Comparison of ENCODE assay signal across 9 mouse cellular contexts in the genomic region with DNA sequence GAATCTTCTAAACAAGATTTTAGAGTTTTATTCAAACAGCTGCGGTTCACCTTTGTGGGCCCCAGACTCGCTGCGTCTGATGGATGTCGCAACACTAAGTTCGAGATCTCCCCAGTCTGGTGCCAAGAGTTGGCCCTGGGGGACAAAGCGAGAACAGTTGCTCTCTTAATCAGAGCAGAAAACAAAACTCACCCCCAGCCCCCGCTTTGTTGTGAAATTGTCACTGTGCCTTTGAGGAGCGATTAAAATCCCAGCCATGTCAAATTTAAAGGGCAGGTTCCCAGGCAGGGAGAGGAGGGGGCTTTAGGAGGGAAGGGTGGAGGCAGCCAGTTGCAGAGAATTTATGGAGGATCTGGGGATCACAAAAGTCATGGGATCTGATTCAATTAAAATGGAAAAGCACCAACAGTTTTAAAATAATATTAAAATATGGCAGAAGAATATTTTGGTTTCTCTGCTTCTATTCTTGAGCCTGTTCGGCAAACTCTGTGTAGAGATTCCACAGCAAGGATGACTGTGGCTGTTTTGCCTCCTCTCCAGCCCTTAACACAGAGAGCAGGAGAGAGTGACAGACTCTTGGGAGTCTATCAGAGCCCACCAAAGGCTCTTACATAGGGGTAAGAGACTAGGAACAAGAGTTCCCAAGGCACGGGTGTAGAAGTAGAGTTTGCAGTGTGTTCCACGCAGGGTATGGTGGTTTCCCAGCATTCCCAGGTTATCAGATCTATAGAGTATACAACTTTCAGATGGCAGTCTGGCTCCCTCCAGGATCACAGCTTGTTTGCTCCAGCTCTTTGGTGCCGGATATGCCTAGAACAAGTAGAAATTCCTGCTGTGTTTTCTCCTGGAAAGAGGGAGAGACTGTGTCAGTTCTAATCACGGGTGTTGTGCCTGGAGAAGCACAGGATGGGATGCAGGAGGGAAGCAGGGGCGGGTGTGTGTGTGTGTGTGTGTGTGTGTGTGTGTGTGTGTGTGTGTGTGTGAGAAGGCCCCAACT.
DNase-seq lines count a peak whose midpoint lies in the region; ATAC-seq and TF ChIP-seq lines count a peak whose summit lies in the region.
"Had no signal": no experiment of that assay in that cellular context is flagged by ENCODE, and none has a peak within 500 bp of the region (broad histone marks: within the 10 kb centered on the region; RNA-seq: fewer than 3 reads in every experiment).

No protein-coding gene starts in this region.

- H3K4me3 ChIP-seq in hindbrain, embryonic 12.5 days = no peak overlapping the region
- H3K4me3 ChIP-seq: liver, embryonic 15.5 days had no signal

- TF ChIP-seq POLR2A in brain, embryonic 14.5 days (IDR thresholded peaks at IDR 0.05; ENCODE audit: borderline replicate concordance, extremely low read depth, insufficient read depth, insufficient read length, poor library complexity, severe bottlenecking) = no peak

- TF ChIP-seq CTCF in brain, embryonic 14.5 days (IDR thresholded peaks at IDR 0.05; ENCODE audit: borderline replicate concordance, extremely low read depth, insufficient read depth, insufficient read length) = no peak

- H3K36me3 ChIP-seq in hindbrain, embryonic 12.5 days = no peaks in the 10 kb centered on the region
- H3K36me3 ChIP-seq: liver, embryonic 15.5 days had no signal

- no peaks in the 10 kb centered on the region for H3K27me3 ChIP-seq in hindbrain, embryonic 12.5 days
- H3K27me3 ChIP-seq: liver, embryonic 15.5 days had no signal

- H3K9ac ChIP-seq in hindbrain, embryonic 12.5 days = no peak overlapping the region
- H3K9ac ChIP-seq: liver, embryonic 15.5 days had no signal

- no peaks in the 10 kb centered on the region for H3K9me3 ChIP-seq in hindbrain, embryonic 12.5 days (replicated peaks)
- H3K9me3 ChIP-seq: liver, embryonic 15.5 days had no signal

- H3K4me1 ChIP-seq in hindbrain, embryonic 12.5 days = peaks cover 6% of the 10 kb centered on the region
- H3K4me1 ChIP-seq: liver, embryonic 15.5 days had no signal

- 46% methylated on average over 14 of the region's 14 CpGs for WGBS in hindbrain, embryonic 12.5 days

- peak; percentile 72 for ATAC-seq in hindbrain, embryonic 12.5 days (ENCODE audit: low FRiP score)

- H3K27ac ChIP-seq in hindbrain, embryonic 12.5 days = no peak overlapping the region
- H3K27ac ChIP-seq: liver, embryonic 15.5 days had no signal

- DNase-seq in embryo, embryonic 11 days = peak; percentile 27
- no peak for DNase-seq in embryo, embryonic 9.5 days (ENCODE audit: extremely low spot score)
- peak; percentile 78 for DNase-seq in brain, embryonic 14.5 days (ENCODE audit: low read depth)
- peak; percentile 26 for DNase-seq in lung, postnatal 14 days
- no peak for DNase-seq in spleen, postnatal 10 days (ENCODE audit: low spot score in 2 of 2)
- DNase-seq in cerebellum, postnatal 14 days = no peak
- DNase-seq in urinary bladder, adult 2 months (ENCODE audit: low spot score) = no peak

- no peak overlapping the region for H3K4me2 ChIP-seq in hindbrain, embryonic 12.5 days (replicated peaks)
- H3K4me2 ChIP-seq: liver, embryonic 15.5 days had no signal

Comparison
In these comparisons a context has a peak if more than half of its experiments do, and no peak if none do; other contexts are left out.
1. DNase-seq: peak in embryo, embryonic 11 days (single experiment), brain, embryonic 14.5 days (single experiment) and lung, postnatal 14 days (single experiment); none in embryo, embryonic 9.5 days (single experiment), spleen, postnatal 10 days (0 of 2), cerebellum, postnatal 14 days (0 of 2) and urinary bladder, adult 2 months (single experiment).